Mouse (Mus musculus) monocyte, adult 2 months (primary cell): Measurements from ENCODE around the gene Krtap26-1.

Experiments
- DNase-seq, 2 experiments: peaks; one replicate each; pipeline ENCODE4 v3.0.0; 2022; ENCODE audit warnings: low spot score in 2 of 2, low read depth in 1 of 2

Gene Krtap26-1

DNA sequence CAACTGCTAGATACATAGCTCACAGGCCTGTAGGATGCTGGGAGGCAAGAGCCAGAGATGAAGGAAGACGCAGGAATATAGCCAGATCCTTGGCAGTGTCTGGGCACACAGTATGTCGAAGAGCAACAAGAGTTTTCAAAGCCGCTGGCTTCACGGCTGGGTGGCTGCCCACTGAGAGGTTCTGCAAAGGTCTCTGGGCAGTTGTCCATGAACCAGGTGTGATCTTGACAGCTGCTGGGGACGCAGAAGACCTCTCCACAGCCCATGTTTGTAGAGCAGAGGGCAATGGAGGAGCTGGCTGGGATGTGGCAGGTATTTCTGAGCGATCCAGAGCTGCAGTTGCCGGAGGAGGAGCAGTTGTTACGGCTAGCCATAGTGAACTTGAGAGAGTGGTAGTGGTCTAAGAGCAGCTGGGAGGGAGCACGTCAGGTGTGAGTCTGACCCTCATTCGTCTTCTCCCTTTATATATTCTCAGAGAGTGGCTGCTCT is at the start of gene Krtap26-1:
TSS of gene Krtap26-1 (minus strand) at position 439 of the 489 bp plus-strand sequence.
- DNase-seq = no peak

GRCm38 (mm10) chr16:88696256-88696655 is 48.7 kb upstream of the Krtap26-1 start:
- no peak for DNase-seq

DNA sequence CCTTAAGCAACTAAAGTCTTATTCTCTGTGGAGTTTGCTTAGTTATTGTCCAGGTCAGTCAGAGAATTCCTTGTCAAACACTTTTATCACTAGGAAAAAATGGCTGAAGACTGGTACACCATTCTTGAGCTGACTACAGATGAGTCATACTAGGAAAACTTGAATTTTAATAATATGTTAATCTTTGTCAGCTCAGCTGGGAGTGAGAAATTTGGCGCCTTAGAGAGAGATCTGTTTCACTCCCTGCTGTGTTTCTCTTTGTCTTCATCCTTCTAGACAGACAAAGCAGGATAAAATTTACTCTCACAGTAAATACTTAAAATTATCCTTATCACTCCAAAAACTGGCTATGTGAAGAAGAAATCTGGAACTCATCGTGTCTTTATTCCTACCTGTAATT is 33.7 kb upstream of the Krtap26-1 start:
- no peak for DNase-seq

DNA sequence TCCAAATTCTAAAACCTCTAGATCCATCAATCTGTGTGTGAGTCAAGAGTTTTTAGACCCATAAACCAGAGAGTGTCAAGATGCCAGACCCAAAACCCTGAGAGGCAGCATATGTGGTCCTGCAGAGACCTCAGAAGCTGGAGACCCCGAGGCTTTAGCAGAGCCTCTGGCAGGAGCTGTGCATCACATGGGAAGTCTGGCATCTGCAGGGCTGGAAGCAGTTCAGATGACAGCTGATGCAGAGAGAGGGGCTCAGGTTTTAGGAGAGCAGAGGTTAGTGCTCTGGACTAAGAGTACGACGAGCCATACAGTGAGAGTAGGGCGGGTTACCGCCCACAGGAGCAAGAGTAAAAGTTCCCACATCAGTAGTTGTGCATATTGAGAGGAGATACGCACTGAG is 31.5 kb upstream of the Krtap26-1 start:
- no peak for DNase-seq

GRCm38 (mm10) chr16:88671571-88671970 is 24.0 kb upstream of the Krtap26-1 start, which contains the start of gene Krtap27-1:
Gene Krtap27-1 (minus strand): TSS chr16:88671671.
- no peak for DNase-seq

- DNase-seq = no peak
These were observed 9.8 kb upstream of the Krtap26-1 start for GRCm38 (mm10) chr16:88657426-88657825.

GRCm38 (mm10) chr16:88651952-88652351 is 4.4 kb upstream of the Krtap26-1 start:
- no peak for DNase-seq

- no peak for DNase-seq
These were observed 3.5 kb upstream of the Krtap26-1 start for GRCm38 (mm10) chr16:88651082-88651481.

GRCm38 (mm10) chr16:88646366-88647111 is 1.1 kb downstream of the Krtap26-1 start:
- DNase-seq = no peak

GRCm38 (mm10) chr16:88640053-88640452 is 7.5 kb downstream of the Krtap26-1 start:
- no peak for DNase-seq

DNA sequence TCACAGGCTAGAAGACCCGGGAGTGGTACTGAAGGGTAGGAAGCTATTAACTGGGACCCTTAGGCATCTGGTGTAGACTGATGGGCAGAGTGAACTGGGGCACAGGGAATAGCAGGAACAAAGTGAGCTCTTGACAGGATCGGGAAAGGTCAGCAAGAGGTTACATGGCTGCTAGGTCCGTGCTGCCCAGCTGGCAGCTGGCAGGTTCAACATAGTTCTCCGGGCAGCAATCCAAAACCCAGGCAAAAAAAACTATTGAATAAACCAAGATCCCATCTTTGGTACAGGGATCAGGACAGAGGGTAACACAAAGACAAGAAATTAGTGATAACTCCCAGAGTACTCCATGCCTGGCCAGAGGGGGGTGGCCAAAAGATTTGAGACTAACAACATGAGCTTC is 12.5 kb downstream of the Krtap26-1 start:
- DNase-seq = no peak

DNA sequence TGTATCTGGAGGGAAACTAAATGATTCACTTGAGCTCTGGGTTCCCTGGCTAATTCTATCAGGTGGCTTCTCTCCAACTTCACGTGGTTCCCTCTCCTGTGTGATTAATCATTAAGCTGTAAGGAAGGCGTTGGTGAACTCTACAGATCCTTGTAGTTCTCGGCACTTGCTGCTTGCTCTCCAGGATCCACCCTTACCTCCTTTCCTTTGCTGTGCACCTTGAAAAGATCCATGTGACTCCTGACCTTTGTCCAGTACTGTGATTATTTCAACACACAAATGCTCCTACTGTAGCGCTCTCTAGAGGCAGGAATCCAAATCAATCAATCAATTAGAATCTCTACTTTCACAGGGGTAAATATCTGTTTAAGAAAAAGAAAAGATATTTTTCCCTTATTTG is 16.1 kb downstream of the Krtap26-1 start:
- DNase-seq = no peak

DNA sequence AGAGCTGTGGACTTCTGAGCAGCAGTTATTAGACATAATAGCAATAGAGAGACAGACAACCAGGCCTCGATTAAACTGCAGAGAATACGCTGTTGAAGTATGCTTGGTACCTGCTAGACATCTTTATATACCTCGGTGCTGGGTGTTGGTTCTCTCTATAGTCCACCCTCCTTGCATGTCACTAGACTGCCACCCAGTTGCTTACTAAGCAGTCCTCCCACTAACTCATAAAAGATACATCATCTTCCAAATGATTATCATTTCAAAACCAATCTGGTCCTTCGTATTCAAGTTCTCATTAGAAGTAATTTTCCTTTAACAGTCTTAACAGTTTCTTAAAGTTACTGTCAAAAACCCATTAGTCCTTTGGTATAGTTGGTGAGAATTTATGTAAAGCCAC is 20.0 kb downstream of the Krtap26-1 start, which contains the start of gene 2310079G19Rik:
TSS of gene 2310079G19Rik (minus strand) at position 101 of the 400 bp plus-strand sequence.
- DNase-seq = no peak

- no peak for DNase-seq
These were observed 34.9 kb downstream of the Krtap26-1 start for GRCm38 (mm10) chr16:88612712-88613111.

DNA sequence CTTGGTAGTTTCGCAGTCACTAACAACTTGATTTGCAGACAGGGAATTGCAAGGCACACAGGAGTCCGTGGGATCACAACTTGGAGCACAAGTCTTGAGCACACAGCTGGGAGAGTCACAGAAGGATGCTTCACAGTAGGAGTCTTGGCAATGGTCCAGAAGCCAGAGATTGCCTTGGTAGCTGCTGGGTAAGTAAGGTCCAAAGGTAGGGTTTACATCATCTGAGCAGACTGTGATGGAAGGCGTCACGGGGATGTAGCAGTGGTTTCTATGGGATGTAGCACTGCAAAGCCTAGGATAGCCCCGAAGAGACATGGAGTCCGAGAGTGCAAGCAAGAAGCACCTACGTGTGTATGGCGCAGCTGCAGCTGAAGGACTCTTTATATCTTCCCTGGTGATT is 35.7 kb downstream of the Krtap26-1 start, which contains the start of gene Krtap24-1:
TSS of gene Krtap24-1 (minus strand) at position 358 of the 400 bp plus-strand sequence.
- DNase-seq = no peak

DNA sequence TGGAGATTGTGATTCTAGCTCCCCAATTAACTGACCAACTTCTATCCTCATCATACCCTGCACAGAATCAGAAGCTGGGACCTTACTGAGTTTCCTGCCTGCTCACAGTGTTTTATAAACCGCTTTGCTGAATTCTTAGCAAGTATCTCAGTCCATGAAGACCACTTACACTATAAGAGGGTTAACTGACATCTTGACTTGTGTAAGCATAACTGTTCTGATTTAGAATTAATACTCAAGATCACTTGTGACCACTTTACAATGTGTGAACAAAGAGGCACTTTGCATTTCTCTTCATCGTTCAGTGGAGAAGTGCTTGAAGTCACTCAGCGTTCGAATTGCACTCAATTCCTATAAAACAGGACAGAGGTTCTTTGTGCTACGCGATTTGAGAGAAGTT is 43.0 kb downstream of the Krtap26-1 start:
- no peak for DNase-seq

DNA sequence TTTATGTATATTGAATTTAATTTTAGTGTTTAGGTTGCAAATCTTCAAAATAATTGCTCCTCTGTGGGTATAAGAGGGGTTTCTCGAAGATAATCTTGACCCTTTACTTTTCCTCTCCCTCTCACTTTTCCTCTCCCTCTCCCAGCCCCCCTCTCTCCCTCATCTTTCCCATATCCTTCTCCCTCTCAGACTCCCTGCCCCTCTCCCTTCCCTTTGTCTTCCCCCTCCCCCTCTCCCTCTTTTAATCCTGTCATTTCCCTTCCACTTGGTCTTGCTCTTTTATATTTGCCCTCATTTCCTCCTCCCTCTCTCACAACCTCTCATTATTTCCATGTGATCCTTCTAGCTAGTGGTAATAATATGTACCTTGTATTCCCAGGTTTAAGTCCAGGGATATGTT is 45.1 kb downstream of the Krtap26-1 start:
- no peak for DNase-seq

GRCm38 (mm10) chr16:88600303-88600702 is 47.3 kb downstream of the Krtap26-1 start:
- no peak for DNase-seq

DNA sequence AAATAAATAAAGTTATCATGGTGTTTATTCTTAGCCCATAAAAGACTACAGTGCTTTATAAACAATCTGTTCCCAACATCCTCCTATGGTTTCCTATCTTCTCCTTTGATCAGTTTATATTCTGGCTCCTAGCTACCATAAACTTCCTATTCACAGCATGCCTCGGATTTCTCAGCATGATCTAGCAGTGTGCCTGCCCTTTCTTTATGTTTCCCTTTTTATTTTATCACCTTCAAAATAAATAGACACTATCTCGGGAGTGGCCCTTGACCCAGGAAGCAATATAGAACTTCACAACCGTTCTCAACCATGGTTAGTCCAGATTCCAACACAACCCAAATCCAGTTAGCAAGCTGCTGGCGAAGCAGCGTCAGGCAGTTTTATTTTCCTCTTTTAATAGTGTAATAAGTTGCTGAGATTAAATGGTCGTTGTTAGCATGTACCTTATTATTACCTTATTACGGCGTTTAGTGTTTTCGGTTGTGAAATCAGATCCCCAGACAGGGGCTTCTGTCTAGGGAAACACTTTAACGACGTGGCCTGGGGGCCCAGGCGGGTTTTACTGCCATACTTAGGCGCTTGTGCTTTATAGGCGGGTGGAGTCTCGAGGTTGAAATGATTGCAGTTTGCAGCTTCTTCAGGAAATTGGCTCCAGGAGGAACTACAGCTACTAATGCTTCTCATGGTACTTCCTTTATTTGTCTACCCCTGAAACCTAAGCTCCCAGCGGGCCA is 47.9 kb downstream of the Krtap26-1 start:
- no peak for DNase-seq
